Mouse (Mus musculus) bone marrow, adult 2 months (tissue): ENCODE data around the gene Atp6v1e2.

Experiments used
- CTCF ChIP-seq: fragments of 200-500 bp; IDR thresholded peaks from 2 replicates; pipeline ENCODE4 v1.5.1; 2011; ENCODE audit warnings: low read length, control low read depth; ENCODE audit not compliant: control insufficient read depth, insufficient read depth
- POLR2A ChIP-seq: fragments of 200-500 bp; IDR thresholded peaks from 2 replicates; pipeline ENCODE4 v1.6.1; 2011; ENCODE audit warnings: low read depth, mild to moderate bottlenecking, control low read depth, low read length, borderline replicate concordance; ENCODE audit not compliant: control insufficient read depth

DNA sequence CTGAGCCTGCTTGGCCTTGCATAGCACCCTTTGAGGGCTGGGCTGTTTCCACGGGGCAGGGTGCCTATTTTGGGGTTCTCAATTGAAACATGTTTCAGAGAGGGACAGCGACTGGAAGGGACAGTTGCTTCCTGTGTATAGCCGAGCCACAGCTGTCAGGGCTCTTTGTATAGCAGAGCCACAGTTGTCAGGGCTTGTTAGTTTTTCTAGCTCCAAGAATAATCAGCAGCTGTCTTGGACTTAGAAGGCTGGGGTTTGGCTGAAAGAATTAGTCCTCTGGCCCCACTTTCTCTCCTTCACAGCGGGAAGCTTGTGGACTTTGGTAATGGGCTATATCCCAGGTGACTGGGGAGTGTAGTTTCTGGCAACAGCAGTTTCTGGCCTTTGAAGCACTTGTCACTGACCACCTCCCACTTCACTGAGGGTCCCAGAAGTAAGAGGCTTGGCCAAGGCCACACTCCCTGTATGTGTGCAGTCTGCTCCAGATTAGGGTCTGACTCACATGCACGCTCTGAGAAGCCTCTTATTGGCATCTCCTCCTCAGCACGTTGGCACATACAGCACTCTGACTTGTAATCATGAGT, 41.0 kb upstream of the Atp6v1e2 start:
- TF ChIP-seq POLR2A: no peak
- no peak for TF ChIP-seq CTCF
